Mouse (Mus musculus) stomach, adult 2 months (tissue): ENCODE data around the gene Syne2. TPM values are rescaled to one million over a fixed set of nuclear protein-coding genes. Genes with fewer than 3 reads are reported as not detected.

Source experiments
- polyA plus RNA-seq: library from polyadenylated mRNA; depleted of rRNA; stranded (reverse); fragments of >200 nt; gene quantifications from 2 replicates; pipeline ENCODE4 v1.2.3, GENCODE M21; 2012; rRNA removed

The Syne2 gene
- polyA plus RNA-seq: 8.5 and 12.9 TPM in 2 replicates

GRCm38 (mm10) chr12:75817959-75818452 lies at the start of gene Syne2:
Gene Syne2, plus strand, starts transcription at chr12:75818134.

Other genes with a start within 250 kb of the Syne2 start
- gene Ppp2r5e, start 221.9 kb upstream of the Syne2 start, polyA plus RNA-seq: 8.5 and 13.5 TPM in 2 replicates
- gene Wdr89, start 148.6 kb upstream of the Syne2 start, polyA plus RNA-seq: 0.87 and 1.6 TPM in 2 replicates
- 24.0 and 36.1 TPM in 2 replicates for gene Sgpp1, start 82.4 kb upstream of the Syne2 start, polyA plus RNA-seq